Mouse (Mus musculus): Measurements from ENCODE around the gene Rbm31y.
"Not testable (repeated sequence)": the region's sequence is repeated elsewhere in the genome, so short reads cannot be mapped to it uniquely, and the experiment has no call there.

Gene Rbm31y

GRCm38 (mm10) chrY:17400461-17400860, at the start of gene Rbm31y:
Rbm31y (plus strand) TSS chrY:17400761.
- not testable (repeated sequence) for DNase-seq (ENCODE audit: inconsistent age in 2 of 2, low spot score in 1 of 2)
